Mouse (Mus musculus) gastrocnemius, postnatal 4 days (tissue): ENCODE data around the gene Rps6kl1. TPM values are rescaled to one million over a fixed set of nuclear protein-coding genes. Genes with fewer than 3 reads are reported as not detected.
A peak's percentile ranks its signal among the peaks of the same experiment; 100 is the strongest.

Source experiments
- DNase-seq, 2 experiments: peaks; one replicate each; pipeline ENCODE4 v3.0.0; 2021 to 2022; ENCODE audit warnings: low spot score in 2 of 2, mixed read lengths in 2 of 2
- total RNA-seq, 2 experiments: library from RNA; stranded (reverse); gene quantifications; 2 replicates each; pipeline ENCODE4 v1.2.3; 2021

Gene Rps6kl1
- total RNA-seq, 2 experiments from 2014 or later = 0.47 to 0.49 TPM

GRCm38 (mm10) chr12:85142803-85143202 lies 8.3 kb downstream of the Rps6kl1 start:
- DNase-seq = peak; percentile 72 to 88

- DNase-seq = no peak
Measured at GRCm38 (mm10) chr12:85141096-85141495, 10.0 kb downstream of the Rps6kl1 start.

- no peak for DNase-seq
Measured at GRCm38 (mm10) chr12:85140036-85140701, 10.9 kb downstream of the Rps6kl1 start.

- DNase-seq = no peak
Measured at GRCm38 (mm10) chr12:85136627-85137026, 14.4 kb downstream of the Rps6kl1 start.

- DNase-seq = no peak
Measured at GRCm38 (mm10) chr12:85135513-85136470, 15.3 kb downstream of the Rps6kl1 start.

- DNase-seq = no peak
Measured at GRCm38 (mm10) chr12:85134043-85134794, 16.8 kb downstream of the Rps6kl1 start.

- DNase-seq = no peak
Measured at GRCm38 (mm10) chr12:85131361-85131760, 19.7 kb downstream of the Rps6kl1 start.

GRCm38 (mm10) chr12:85129426-85129978 lies 21.6 kb downstream of the Rps6kl1 start:
- DNase-seq = no peak

- DNase-seq = no peak
Measured at GRCm38 (mm10) chr12:85126986-85127603, 24.0 kb downstream of the Rps6kl1 start.

- no peak for DNase-seq
Measured at GRCm38 (mm10) chr12:85124751-85125150, 26.3 kb downstream of the Rps6kl1 start.

- no peak for DNase-seq
Measured at GRCm38 (mm10) chr12:85123645-85124044, 27.4 kb downstream of the Rps6kl1 start.

GRCm38 (mm10) chr12:85123108-85123530 lies 27.9 kb downstream of the Rps6kl1 start:
- DNase-seq = no peak

GRCm38 (mm10) chr12:85121806-85122459 lies 29.1 kb downstream of the Rps6kl1 start:
- no peak for DNase-seq

- no peak for DNase-seq
Measured at GRCm38 (mm10) chr12:85115678-85116077, 35.4 kb downstream of the Rps6kl1 start.

- no peak for DNase-seq
Measured at GRCm38 (mm10) chr12:85113917-85114316, 37.1 kb downstream of the Rps6kl1 start.

GRCm38 (mm10) chr12:85113337-85113736 lies 37.7 kb downstream of the Rps6kl1 start:
- DNase-seq = no peak

GRCm38 (mm10) chr12:85112550-85113251 lies 38.4 kb downstream of the Rps6kl1 start:
- DNase-seq = no peak

- peak; percentile 86 to 90 for DNase-seq
Measured at GRCm38 (mm10) chr12:85110698-85111592, 40.1 kb downstream of the Rps6kl1 start, which contains the start of the genes Prox2 and Dlst. TSS of gene Prox2 (minus strand) at chr12:85110759. TSS of gene Dlst (plus strand) at chr12:85110833.
